Mouse (Mus musculus): ENCODE data around the gene Hist1h2af.
"Not testable (repeated sequence)": the region's sequence is repeated elsewhere in the genome, so short reads cannot be mapped to it uniquely, and the experiment has no call there.

The Hist1h2af gene

DNA sequence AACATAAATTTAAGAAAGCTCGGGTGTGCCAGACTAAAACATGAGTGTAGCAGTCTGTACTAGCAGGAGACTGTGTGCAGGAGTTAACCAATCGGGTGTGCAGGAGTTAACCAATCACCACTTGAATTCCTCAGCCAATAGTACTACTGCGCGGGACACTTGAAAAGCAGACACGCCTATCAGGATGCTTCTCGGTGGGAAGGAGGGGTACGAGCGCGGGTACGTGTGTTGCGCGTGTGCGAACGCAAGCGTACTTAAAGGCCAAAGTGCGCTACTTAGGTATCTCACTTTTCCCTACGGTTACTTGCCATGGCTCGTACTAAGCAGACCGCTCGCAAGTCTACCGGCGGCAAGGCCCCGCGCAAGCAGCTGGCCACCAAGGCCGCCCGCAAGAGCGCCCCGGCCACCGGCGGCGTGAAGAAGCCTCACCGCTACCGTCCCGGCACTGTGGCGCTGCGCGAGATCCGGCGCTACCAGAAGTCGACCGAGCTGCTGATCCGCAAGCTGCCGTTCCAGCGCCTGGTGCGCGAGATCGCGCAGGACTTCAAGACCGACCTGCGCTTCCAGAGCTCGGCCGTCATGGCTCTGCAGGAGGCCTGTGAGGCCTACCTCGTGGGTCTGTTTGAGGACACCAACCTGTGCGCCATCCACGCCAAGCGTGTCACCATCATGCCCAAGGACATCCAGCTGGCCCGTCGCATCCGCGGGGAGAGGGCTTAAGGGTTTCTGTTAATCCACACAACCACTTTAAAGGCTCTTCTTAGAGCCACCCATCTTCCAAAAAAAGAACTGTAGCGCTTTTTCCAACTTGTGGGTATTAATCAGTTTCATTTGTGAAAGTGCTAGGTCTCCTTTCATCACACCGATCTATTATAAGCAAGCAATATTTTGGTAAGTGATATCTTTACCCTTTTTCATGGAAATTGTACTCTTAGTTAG lies 1.7 kb downstream of the Hist1h2af start, which contains the start of gene Hist1h3g:
TSS of gene Hist1h3g (plus strand) at position 286 of the 939 bp plus-strand sequence.
- DNase-seq (ENCODE audit: low spot score in 2 of 2), result peak; percentile 89 to 90

GRCm38 (mm10) chr13:23536076-23536822 lies 2.5 kb downstream of the Hist1h2af start:
- no peak for DNase-seq (ENCODE audit: low spot score in 2 of 2)

GRCm38 (mm10) chr13:23537006-23537710 lies 3.5 kb downstream of the Hist1h2af start:
- DNase-seq (ENCODE audit: low spot score in 2 of 2), result no peak

- no peak for DNase-seq (ENCODE audit: low spot score in 2 of 2)
Observed at GRCm38 (mm10) chr13:23538249-23538648, 4.5 kb downstream of the Hist1h2af start.

DNA sequence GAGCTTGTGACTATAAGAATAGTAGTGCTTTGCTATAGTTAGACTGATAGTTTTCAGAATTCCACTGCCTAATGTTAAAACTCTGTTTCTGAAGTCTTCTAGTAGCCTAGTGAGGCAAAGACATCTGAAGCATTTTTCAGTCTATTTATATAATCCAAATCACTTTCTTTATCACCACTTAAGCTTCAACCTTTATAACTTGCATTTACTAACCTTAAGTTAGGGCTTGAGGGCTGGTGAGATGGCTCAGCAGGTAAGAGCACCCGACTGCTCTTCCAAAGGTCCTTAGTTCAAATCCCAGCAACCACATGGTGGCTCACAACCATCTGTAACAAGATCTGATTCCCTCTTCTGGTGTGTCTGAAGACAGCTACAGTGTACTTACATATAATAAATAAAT lies 6.1 kb downstream of the Hist1h2af start:
- DNase-seq (ENCODE audit: low spot score in 2 of 2), result not testable (repeated sequence)

DNA sequence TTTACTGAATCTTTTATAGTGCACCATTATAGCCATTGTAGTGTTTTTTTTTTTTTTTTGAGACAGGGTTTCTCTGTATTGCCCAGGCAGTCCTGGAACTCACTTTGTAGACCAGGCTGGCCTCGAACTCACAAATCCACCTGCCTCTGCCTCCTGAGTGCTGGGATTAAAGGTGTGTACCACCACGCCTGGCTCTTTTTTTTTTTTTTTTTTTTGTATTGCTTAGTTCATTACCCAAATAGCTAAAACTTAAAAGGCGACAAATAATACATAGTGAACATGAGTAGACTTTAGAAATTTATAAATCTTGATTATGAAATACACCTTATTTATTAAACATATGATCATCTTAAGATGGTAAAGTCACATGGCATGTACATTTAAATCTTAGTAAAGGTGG lies 7.8 kb downstream of the Hist1h2af start:
- no peak for DNase-seq (ENCODE audit: low spot score in 2 of 2)

DNA sequence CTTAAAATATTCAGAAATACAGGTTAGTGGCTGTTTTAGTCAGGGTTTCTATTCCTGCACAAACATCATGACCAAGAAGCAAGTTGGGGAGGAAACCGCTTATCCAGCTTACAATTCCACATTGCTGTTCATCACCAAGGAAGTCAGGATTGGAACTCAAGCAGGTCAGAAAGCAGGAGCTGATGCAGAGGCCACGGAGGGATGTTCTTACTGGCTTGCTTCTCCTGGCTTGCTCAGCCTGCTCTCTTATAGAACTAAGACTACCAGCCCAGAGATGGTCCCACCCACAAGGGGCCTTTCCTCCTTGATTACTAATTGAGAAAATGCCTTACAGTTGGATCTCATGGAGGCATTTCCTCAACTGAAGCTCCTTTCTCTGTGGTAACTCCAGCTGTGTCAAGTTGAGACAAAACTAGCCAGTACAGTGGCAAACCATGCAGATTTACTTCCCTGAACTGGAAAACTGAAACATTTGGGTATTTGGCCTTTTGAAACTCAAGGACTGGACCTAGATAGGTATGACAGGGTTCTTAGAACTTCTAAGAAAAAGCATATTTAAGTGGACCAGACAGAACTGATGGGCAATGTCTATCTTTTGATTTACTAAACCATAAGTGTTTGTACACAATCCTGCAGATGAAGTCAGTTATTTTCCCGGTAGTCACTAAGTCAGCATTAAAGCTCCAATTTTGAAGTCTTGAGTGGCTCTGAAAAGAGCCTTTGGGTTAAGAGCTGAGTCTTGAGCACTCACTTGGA lies 8.7 kb downstream of the Hist1h2af start:
- not testable (repeated sequence) for DNase-seq (ENCODE audit: low spot score in 2 of 2)

GRCm38 (mm10) chr13:23542999-23543607 lies 9.4 kb downstream of the Hist1h2af start, which contains the start of gene Hist1h2bh:
Gene Hist1h2bh, minus strand, starts transcription at chr13:23543392.
- peak; percentile 50 to 63 for DNase-seq (ENCODE audit: low spot score in 2 of 2)

DNA sequence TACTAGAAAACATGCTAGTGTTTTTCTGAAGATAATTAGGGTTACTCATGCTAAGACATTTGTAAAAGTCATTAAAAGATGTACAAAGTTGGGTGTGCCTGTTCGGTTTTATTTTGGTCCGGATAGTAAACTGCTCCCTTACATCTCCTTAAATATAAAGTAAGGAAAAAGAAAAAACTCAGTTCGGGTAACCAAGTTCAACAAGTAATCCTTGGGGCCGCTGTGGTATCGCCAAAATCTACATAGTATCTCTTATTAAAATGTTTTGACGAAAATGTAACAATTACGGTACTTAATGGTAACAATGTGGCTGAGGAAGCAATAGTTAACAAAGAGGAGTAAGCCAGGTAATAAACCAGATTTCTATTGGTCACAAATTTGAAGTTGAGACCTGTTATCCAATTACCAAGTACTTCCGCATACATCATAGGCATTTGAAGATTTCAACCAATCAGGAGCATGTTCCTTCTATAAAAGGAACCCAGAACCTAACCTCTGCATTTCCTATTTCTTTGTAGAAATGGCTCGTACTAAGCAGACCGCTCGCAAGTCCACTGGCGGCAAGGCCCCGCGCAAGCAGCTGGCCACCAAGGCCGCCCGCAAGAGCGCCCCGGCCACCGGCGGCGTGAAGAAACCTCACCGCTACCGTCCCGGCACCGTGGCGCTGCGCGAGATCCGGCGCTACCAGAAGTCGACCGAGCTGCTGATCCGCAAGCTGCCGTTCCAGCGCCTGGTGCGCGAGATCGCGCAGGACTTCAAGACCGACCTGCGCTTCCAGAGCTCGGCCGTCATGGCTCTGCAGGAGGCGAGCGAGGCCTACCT lies 10.5 kb downstream of the Hist1h2af start, which contains the start of gene Hist1h3f:
TSS of gene Hist1h3f (plus strand) at position 88 of the 822 bp plus-strand sequence.
- DNase-seq (ENCODE audit: low spot score in 2 of 2), result peak; percentile 57 to 66

GRCm38 (mm10) chr13:23544787-23545120 lies 11.0 kb downstream of the Hist1h2af start:
- DNase-seq (ENCODE audit: low spot score in 2 of 2), result not testable (repeated sequence)

DNA sequence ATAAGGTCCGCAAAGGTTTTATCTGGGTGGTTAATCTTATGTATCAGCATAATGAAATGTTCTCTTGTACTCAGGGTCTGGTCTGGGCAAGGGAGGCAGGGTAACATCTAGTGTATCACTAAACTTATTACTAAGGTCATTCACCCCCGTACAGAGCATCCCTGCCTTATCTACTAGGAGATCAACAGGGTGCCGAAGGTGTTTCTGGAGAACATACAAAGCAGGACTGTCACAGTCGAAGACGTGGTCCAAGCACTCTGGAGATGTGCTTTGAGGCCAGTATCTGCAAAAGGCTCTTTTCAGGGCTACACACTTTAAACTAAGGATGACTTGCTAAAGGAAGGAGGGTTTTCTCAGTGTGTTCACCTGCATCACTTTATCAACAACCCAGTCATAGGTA lies 13.0 kb downstream of the Hist1h2af start:
- DNase-seq (ENCODE audit: low spot score in 2 of 2), result no peak

- DNase-seq (ENCODE audit: low spot score in 2 of 2), result no peak
Observed at GRCm38 (mm10) chr13:23550761-23551145, 17.0 kb downstream of the Hist1h2af start.

GRCm38 (mm10) chr13:23551146-23551834 lies 17.6 kb downstream of the Hist1h2af start, which contains the start of gene Hist1h4f:
Gene Hist1h4f, minus strand, starts transcription at chr13:23551648.
- DNase-seq (ENCODE audit: low spot score in 2 of 2), result peak; percentile 85 to 88

DNA sequence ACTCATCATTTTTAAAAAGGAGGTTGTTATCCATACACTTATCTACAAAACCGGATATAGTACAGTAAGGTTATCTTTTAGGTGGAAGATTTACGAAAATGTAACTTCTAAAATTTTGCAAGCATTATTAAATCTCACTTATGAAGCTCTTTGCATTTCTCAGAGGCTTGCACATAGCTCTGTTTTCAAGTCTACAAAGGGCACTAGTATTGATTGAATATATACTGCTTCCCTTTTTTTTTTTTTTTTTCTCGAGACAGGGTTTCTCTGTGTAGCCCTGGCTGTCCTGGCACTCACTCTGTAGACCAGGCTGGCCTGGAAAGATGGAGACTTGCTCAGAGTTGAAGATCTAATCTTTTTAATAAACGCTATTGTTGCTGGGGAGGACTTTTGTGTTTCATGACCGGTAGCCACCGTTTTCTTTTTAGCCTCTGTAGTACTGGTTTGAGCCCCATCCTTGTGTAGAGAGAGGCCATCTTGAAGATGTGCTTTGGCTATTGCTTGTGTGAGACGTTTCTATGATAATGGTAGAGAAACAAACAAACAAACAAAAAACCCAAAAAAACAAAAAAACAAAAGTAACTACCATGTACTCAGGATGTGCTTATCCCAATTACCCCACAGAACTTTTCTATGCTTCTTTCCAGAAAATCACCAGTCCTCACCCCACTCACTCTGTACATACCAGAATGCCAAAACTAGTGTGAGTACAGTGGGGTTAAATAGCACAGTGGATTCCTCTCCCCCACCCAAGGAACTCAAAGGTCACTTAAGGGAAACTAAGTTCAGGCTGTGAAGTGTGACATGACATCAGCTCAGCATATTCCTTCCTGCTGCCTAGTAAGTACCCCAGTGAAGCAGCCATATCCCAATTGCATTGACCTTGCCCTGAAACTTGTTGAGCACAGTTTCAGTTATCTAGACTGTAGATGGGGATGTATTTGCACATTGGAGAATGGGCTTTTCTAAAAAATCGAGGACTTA lies 18.5 kb downstream of the Hist1h2af start:
- no peak for DNase-seq (ENCODE audit: low spot score in 2 of 2)

DNA sequence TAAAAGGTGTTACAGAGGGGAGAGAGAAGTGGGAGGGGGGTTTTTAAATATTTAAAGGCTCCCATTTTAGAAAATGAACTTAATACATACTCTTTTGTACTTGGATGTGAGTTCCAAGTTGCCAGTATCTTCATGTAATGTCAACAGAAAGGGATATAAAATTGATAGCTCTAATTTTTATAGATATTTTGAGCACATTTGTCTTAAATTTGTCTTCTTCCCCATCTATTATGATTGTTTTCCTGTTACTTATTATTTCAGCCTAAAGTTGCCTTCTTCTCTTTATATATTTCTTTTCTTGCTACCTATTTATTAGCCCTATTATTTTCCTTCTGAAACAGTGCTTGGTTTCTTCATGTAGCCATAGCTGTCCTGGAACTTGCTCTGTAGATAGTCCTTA lies 19.3 kb downstream of the Hist1h2af start, which contains the start of gene Hist1h1d:
TSS of gene Hist1h1d (plus strand) at position 301 of the 400 bp plus-strand sequence.
- no peak for DNase-seq (ENCODE audit: low spot score in 2 of 2)

DNA sequence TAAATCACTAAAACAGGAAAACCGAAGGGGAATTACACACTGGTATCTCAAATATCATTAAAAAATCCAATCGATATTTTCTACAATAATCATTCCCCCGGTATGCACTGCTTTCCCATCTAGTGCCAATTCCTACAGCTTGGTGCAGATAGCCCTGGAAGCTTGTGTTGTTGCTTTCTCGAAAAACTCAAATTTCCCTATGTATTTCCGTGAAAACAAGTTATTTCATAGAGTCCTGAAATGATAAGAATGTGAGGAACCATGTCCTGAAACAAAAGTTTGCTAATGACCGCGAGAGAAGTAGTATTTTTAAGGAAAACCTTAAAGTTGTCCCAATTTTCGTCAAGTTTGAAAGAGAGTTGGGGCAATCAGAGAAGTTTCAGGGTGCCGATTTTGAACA lies 20.7 kb downstream of the Hist1h2af start:
- no peak for DNase-seq (ENCODE audit: low spot score in 2 of 2)

DNA sequence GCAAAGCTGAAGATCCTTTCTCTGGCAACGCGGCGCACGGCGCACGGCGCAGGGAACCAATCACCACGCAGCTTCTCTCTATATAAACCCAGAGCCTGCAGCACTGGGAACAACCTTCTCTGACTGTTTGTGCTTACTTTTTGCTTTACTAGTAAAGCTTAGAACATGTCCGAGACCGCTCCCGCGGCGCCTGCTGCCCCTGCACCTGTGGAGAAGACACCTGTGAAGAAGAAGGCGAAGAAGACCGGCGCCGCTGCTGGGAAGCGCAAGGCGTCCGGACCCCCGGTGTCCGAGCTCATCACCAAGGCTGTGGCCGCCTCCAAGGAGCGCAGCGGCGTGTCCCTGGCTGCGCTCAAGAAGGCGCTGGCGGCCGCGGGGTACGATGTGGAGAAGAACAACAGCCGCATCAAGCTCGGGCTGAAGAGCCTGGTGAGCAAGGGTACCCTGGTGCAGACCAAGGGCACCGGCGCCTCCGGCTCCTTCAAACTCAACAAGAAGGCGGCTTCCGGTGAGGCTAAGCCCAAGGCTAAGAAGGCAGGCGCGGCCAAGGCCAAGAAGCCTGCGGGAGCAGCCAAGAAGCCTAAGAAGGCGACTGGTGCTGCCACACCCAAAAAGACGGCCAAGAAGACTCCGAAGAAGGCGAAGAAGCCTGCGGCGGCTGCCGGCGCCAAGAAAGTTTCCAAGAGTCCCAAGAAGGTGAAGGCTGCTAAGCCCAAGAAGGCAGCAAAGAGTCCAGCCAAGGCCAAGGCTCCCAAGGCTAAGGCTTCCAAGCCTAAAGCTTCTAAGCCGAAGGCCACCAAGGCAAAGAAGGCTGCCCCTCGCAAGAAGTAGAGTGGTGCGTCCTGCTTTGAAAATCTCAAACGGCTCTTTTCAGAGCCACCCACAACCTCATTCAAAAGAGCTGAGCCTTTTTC lies 21.5 kb downstream of the Hist1h2af start:
- DNase-seq (ENCODE audit: low spot score in 2 of 2), result peak; percentile 62 to 77

Measured in frontal cortex, postnatal 10 days (tissue).